Mouse (Mus musculus): Measurements from ENCODE around the gene Lrba.

The Lrba gene

GRCm38 (mm10) chr3:86268074-86268702 lies 43.7 kb downstream of the Lrba start:
- DNase-seq: peak; percentile 52 to 66

- no peak for DNase-seq
Observed at GRCm38 (mm10) chr3:86275651-86276050, 51.2 kb downstream of the Lrba start.

- no peak for DNase-seq
Observed at GRCm38 (mm10) chr3:86291326-86291725, 66.8 kb downstream of the Lrba start.

- DNase-seq: no peak
Observed at GRCm38 (mm10) chr3:86294866-86295265, 70.4 kb downstream of the Lrba start.

GRCm38 (mm10) chr3:86296214-86296613 lies 71.7 kb downstream of the Lrba start:
- DNase-seq: no peak

GRCm38 (mm10) chr3:86308833-86309232 lies 84.4 kb downstream of the Lrba start:
- DNase-seq: no peak

DNA sequence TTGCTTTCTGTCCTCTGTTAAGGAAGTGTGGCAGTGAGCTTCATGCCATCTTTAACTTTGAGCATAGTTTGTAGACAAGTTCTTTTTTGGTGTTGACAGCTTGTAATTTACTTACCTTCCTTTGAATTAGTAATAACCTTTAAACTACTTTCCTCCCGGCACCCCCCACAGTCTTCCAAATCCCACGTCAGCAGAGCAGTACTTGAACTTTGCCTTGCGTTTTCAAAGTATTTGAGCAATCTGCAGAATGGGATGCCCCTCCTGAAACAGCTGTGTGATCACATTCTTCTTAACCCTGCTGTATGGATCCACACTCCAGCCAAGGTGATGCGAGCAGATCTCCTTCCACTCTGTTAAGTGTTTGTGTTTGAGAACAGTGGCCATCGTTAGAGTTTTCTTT lies 85.7 kb downstream of the Lrba start:
- DNase-seq: no peak

GRCm38 (mm10) chr3:86311406-86311805 lies 86.9 kb downstream of the Lrba start:
- no peak for DNase-seq

GRCm38 (mm10) chr3:86317636-86318035 lies 93.2 kb downstream of the Lrba start:
- DNase-seq: no peak

DNA sequence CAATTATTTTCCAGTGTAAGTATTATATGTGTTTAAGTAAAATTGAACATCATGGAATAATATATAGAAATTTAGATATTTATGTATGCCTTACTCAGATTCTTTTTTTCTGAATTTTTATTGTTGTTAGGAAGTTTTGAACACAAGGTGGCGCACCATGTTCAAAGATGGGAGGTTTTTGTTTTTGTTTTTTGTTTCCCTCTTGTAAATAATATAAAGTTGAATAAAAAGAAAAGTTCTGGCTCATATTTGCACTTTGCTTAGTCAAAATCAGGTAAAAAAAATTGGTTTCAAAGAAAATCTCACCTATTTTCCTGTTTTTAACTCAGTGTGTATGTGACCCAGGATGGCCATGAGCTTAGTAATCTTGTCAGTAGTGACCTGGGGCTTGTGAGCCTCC lies 104.1 kb downstream of the Lrba start:
- peak; percentile 54 to 70 for DNase-seq

GRCm38 (mm10) chr3:86343261-86343660 lies 118.8 kb downstream of the Lrba start:
- DNase-seq: peak; percentile 55 to 76

DNA sequence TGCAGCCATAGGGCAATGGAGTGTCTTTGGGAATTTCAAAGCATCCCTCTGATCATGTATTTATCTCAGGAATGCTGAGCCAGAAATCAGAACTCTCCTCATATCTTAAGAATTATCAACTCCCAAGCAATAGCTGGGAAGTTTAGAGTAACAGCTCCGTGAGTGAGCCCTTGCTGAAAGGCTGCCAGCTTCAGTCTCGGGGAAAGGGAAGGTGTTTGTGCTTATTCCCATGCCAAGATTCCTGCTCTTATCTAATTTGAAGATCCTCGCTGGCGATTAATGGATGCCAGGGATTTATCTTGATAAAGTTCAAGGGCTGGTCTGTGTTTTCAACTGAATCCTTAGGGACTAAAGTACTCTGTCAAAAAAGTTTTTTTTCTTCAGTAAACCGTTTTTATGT lies 138.0 kb downstream of the Lrba start:
- DNase-seq: no peak

GRCm38 (mm10) chr3:86371466-86371865 lies 147.0 kb downstream of the Lrba start:
- DNase-seq: no peak

DNA sequence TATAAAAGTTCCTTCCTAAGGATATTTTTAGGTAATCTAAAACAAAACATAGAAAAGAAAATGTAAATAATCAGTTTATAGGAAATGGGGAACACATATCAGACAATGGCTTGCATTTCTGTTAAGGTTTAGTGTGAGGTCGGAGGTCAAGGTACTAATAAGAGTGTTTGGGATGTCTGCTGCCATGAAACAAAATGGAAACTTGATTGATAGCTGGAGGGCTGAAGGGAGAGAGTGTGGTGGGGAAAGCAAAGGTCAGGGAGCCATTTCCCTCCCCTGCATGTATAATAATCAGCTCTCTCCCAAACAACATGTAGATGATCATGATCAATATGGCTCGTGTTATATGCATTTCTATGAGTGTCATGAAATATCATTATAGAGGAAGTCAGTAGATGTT lies 150.8 kb downstream of the Lrba start:
- no peak for DNase-seq

GRCm38 (mm10) chr3:86382557-86382956 lies 158.1 kb downstream of the Lrba start:
- no peak for DNase-seq

DNA sequence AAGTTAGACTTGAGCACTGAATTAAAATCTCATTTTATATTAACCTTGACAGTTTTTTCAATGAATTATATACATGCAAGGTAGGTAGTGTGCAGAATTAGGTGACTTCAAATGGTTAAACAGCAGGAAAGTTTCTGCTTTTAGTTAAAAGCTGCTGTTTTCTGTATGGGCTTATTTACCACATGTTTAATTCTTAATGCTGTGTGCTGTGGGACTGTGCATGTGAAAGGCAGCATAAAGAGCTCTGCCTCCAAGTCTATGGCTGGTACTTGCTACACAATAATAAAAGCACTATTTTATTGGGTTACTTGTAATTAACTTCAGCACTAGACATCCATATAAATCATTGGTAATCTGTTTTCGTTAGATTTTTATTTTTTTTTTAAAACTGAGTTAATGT lies 160.6 kb downstream of the Lrba start:
- DNase-seq: no peak

DNA sequence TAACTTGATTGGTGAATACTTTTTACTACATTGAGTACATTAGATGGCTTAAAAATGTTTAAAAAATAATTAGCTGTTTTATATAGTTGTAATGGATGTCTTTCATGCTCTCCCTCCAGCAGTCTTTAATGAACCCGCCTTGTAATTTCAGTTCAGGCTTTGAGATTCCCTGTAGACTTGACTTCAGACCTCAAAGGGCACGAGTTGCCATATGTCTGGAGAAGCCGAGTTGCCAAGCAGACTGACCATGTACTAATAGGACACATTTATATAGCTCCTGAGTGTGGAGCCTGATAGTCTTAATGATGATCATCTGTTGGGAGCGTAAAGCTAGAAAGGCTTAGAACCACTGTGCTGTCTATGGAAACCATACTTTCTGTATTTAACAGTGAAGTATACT lies 161.8 kb downstream of the Lrba start:
- DNase-seq: peak in 1 of 2 experiments; percentile 17

- DNase-seq: no peak
Observed at GRCm38 (mm10) chr3:86423828-86424227, 199.3 kb downstream of the Lrba start.

GRCm38 (mm10) chr3:86426733-86427132 lies 202.3 kb downstream of the Lrba start:
- peak in 1 of 2 experiments; percentile 12 for DNase-seq

- DNase-seq: no peak
Observed at GRCm38 (mm10) chr3:86443497-86443896, 219.0 kb downstream of the Lrba start.

- no peak for DNase-seq
Observed at GRCm38 (mm10) chr3:86451211-86451610, 226.7 kb downstream of the Lrba start.

DNA sequence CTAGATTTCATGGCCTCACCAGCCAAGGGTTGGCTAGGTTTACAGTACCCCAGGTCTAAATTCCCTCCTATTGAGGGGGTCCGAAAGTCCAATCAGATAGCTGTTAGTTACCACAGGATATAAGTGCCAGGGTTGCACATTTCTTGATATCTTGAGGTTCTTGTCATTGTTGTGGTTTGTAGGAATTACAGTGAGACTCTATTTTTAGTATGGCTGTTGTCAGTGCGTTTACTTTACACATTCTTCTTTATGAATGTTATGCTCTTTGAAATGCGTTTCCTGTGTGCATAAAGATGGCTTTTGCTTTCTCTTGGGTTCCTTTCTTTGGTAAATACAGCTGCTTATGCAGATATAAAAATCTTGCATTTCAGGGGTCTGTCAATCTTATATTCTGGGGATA lies 237.1 kb downstream of the Lrba start:
- no peak for DNase-seq

DNA sequence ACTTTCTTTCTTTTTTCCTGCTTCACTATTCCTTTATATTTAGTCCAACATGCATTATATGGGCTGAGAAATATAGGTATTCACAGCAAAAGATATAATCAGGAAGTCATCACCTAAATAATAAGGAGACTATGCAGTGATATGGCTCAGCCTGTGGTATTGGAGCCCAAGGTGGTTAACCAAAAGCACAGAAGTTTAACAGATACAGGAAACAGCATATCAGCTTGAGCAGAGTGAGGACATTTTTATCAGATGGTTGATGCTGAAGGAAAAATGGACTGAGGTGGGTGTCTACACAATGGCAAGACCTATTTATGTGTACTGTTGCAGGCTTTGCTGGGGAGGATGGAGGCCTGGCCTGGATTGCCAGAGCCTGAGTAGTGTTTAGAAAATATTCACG lies 265.5 kb downstream of the Lrba start:
- no peak for DNase-seq

GRCm38 (mm10) chr3:86500586-86500985 lies 276.1 kb downstream of the Lrba start:
- DNase-seq: no peak

GRCm38 (mm10) chr3:86518506-86519109 lies 294.1 kb downstream of the Lrba start:
- DNase-seq: no peak
